Mouse (Mus musculus) kidney, adult 2 months (tissue): ENCODE data around the gene Plxna3. TPM values are rescaled to one million over a fixed set of nuclear protein-coding genes. Genes with fewer than 3 reads are reported as not detected.
A peak's percentile ranks its signal among the peaks of the same experiment; 100 is the strongest.

Experiments
- DNase-seq: peaks from one replicate; pipeline ENCODE4 v3.0.0; 2021
- H3K27ac ChIP-seq: fragments of 200-500 bp; 2 replicates; pipeline ENCODE4 v1.5.1; 2012; ENCODE audit warnings: low read depth, low read length, control low read depth, inconsistent platforms; ENCODE audit not compliant: insufficient read depth
- H3K27me3 ChIP-seq: fragments of 200-500 bp; replicated peaks from 2 replicates; pipeline ENCODE4 v1.6.1; 2012; ENCODE audit warnings: mild to moderate bottlenecking, moderate library complexity, low read length, inconsistent platforms; ENCODE audit not compliant: control insufficient read depth, insufficient read depth
- H3K36me3 ChIP-seq: fragments of 200-500 bp; 2 replicates; pipeline ENCODE4 v1.6.1; 2012; ENCODE audit warnings: mild to moderate bottlenecking, moderate library complexity, low read length, inconsistent platforms; ENCODE audit not compliant: control insufficient read depth, insufficient read depth
- H3K4me1 ChIP-seq: fragments of 200-500 bp; 2 replicates; pipeline ENCODE4 v1.6.1; 2011; ENCODE audit warnings: low read length; ENCODE audit not compliant: control insufficient read depth, insufficient read depth
- H3K4me3 ChIP-seq: fragments of 200-500 bp; 2 replicates; pipeline ENCODE4 v1.5.1; 2011; ENCODE audit warnings: mild to moderate bottlenecking, low read depth, low read length, control low read depth; ENCODE audit not compliant: insufficient read depth
- CTCF ChIP-seq: fragments of 200-500 bp; conservative IDR thresholded peaks from 2 replicates; pipeline ENCODE4 v1.5.1; 2011; ENCODE audit warnings: low read depth, mild to moderate bottlenecking, control low read depth, low read length, moderate library complexity, mixed read lengths; ENCODE audit not compliant: insufficient read depth, insufficient read length
- POLR2A ChIP-seq: fragments of 200-500 bp; IDR thresholded peaks from one replicate; pipeline ENCODE4 v1.6.1; 2011; ENCODE audit warnings: low read depth, low read length, control low read depth
- WGBS: fragments of 180-500 bp; shearing (Covaris S2); methylation state at CpG from one replicate; pipeline ENCODE4 v1.1.7; 2018; 5-methylcytosine and 5-hydroxymethylcytosine counted together
- polyA plus RNA-seq: library from polyadenylated mRNA; depleted of rRNA; stranded (reverse); fragments of >200 nt; gene quantifications from 2 replicates; pipeline ENCODE4 v1.2.3, GENCODE M21; 2012; rRNA removed

Gene Plxna3
- polyA plus RNA-seq, result 5.8 and 7.3 TPM in 2 replicates

GRCm38 (mm10) chrX:74328725-74329161 lies at the start of gene Plxna3:
TSS of gene Plxna3 (plus strand) at chrX:74329066.
- DNase-seq, result peak; percentile 73
- 0% methylated on average over 15 of the region's 30 CpGs for WGBS
- peak within 1 kb of the TSS; percentile 52 for H3K4me3 ChIP-seq
- TF ChIP-seq POLR2A (no peak), CTCF (no peak)
- H3K4me1 ChIP-seq, result no peaks in the 10 kb centered on the region
- H3K27ac ChIP-seq, result 0 out of 2 replicates have a peak within 1 kb of the TSS, but pooled peaks have one; percentile 39
- no peaks in the 10 kb centered on the region for H3K36me3 ChIP-seq
- no peaks in the 10 kb centered on the region for H3K27me3 ChIP-seq

- Histone ChIP-seq H3K27ac (peak overlapping the region; percentile 83), H3K27me3 (no peaks in the 10 kb centered on the region), H3K4me1 (no peaks in the 10 kb centered on the region; the same call in 1 of the 2 replicates), H3K4me3 (peak overlapping the region; percentile 95), H3K36me3 (no peaks in the 10 kb centered on the region)
- no peak for DNase-seq
- WGBS, result under 1% methylated on average over 14 of the region's 14 CpGs
- TF ChIP-seq CTCF (no peak), POLR2A (no peak)
Observed at GRCm38 (mm10) chrX:74281041-74281731, 47.7 kb upstream of the Plxna3 start.

GRCm38 (mm10) chrX:74281732-74282394 lies 47.0 kb upstream of the Plxna3 start, which contains the start of the genes Taz and Dnase1l1:
TSS of gene Taz (plus strand) at chrX:74281912.
TSS of gene Dnase1l1 (minus strand) at chrX:74282337.
- TF ChIP-seq POLR2A (peak; percentile 52), CTCF (0 out of 2 replicates have a peak, but pooled peaks have one; percentile 7)
- 0% methylated on average over 15 of the region's 16 CpGs for WGBS
- H3K4me1 ChIP-seq, result no peaks in the 10 kb centered on the region; the same call in 1 of the 2 replicates
- no peaks in the 10 kb centered on the region for H3K27me3 ChIP-seq
- peak within 1 kb of the TSS; percentile 93 for H3K27ac ChIP-seq
- peak; percentile 95 for DNase-seq
- H3K36me3 ChIP-seq, result no peaks in the 10 kb centered on the region
- H3K4me3 ChIP-seq, result peak within 1 kb of the TSS; percentile 95

- TF ChIP-seq CTCF (no peak), POLR2A (peak; percentile 63)
- Histone ChIP-seq H3K27ac (peak overlapping the region; percentile 93), H3K4me3 (peak overlapping the region; percentile 95), H3K27me3 (no peaks in the 10 kb centered on the region), H3K36me3 (no peaks in the 10 kb centered on the region), H3K4me1 (no peaks in the 10 kb centered on the region; the same call in 1 of the 2 replicates)
- 1% methylated on average over 39 of the region's 39 CpGs for WGBS
- DNase-seq, result peak; percentile 93
Observed at GRCm38 (mm10) chrX:74282395-74283091, 46.3 kb upstream of the Plxna3 start.

GRCm38 (mm10) chrX:74283092-74283437 lies 45.8 kb upstream of the Plxna3 start:
- Histone ChIP-seq H3K27me3 (no peaks in the 10 kb centered on the region), H3K27ac (peak overlapping the region; percentile 93), H3K4me1 (no peaks in the 10 kb centered on the region; the same call in 1 of the 2 replicates), H3K4me3 (peak overlapping the region; percentile 95), H3K36me3 (no peaks in the 10 kb centered on the region)
- no peak for DNase-seq
- TF ChIP-seq POLR2A (no peak), CTCF (no peak)
- WGBS, result 2% methylated on average over 5 of the region's 5 CpGs

GRCm38 (mm10) chrX:74293431-74293830 lies 35.4 kb upstream of the Plxna3 start:
- DNase-seq, result no peak
- Histone ChIP-seq H3K4me1 (no peaks in the 10 kb centered on the region), H3K4me3 (no peak overlapping the region), H3K36me3 (no peaks in the 10 kb centered on the region; the same call in 1 of the 2 replicates), H3K27me3 (no peaks in the 10 kb centered on the region), H3K27ac (no peak overlapping the region)
- WGBS, result 84% methylated on average over 4 of the region's 4 CpGs
- TF ChIP-seq POLR2A (no peak), CTCF (no peak)
